Comparison of ENCODE assay signal across 8 mouse cellular contexts in the genomic region with DNA sequence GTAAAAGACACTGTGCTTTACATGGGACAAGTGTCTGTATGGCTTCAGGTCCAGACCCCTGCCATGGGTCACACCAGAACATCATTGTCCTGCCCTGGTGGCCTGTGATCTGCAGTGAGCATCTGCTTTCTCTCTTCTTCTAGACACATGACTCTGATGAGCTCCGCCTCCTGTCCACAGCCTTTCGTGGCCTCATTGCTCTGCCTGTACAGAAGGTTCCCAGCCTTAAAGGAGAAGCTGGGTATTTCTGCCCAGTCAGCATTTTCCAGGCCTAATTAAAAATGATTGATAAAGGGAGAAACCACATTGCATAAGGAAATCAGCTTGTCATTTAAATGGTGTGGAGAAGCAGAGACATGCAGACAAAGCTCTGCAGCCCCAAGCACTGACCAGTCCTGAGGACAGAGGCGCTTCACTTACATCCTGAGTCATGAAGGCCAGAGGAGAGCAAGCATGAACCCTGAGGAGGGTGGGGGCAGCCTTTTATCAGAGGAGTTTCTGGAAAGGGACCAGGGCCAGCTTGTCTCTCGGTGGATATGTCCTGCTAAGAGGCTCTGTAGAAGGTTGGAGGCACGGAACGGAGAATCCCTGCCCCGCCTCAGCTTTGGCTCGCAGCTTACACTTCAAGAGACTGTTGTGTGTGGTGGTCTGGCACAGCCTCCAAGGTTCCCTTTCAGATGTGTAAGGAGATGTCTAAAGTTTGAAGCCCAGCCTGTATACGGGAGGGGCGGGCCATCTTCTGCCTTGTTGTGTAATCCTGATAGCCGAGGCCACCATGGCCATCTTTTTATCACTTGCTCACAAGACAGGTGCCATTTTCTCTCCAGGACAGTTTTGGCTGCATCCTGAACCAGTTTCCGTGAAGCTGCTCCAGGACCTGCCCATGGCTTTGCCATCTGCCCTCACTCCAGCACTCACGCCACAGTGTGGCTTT.
DNase-seq lines count a peak whose midpoint lies in the region; ATAC-seq and TF ChIP-seq lines count a peak whose summit lies in the region.

No protein-coding gene starts in this region.

- no peaks in the 10 kb centered on the region for H3K9me3 ChIP-seq in lung, embryonic 14.5 days (ENCODE audit: low read depth, low read length)
- no peaks in the 10 kb centered on the region for H3K9me3 ChIP-seq in forebrain, embryonic 16.5 days (ENCODE audit: control insufficient read depth, low read length)
- no peaks in the 10 kb centered on the region for H3K9me3 ChIP-seq in liver, embryonic 14.5 days (ENCODE audit: control insufficient read depth, low read length)
- H3K9me3 ChIP-seq in stomach, embryonic 16.5 days (replicated peaks; ENCODE audit: control insufficient read depth, low read length): no peaks in the 10 kb centered on the region

- TF ChIP-seq EP300 in liver, embryonic 14.5 days (IDR thresholded peaks at IDR 0.05; ENCODE audit: low read depth): no peak

- H3K27me3 ChIP-seq in lung, embryonic 14.5 days (ENCODE audit: insufficient read depth, low read length): no peaks in the 10 kb centered on the region
- no peaks in the 10 kb centered on the region for H3K27me3 ChIP-seq in forebrain, embryonic 16.5 days (replicated peaks; ENCODE audit: control insufficient read depth, insufficient read depth, low read length)
- no peaks in the 10 kb centered on the region for H3K27me3 ChIP-seq in liver, embryonic 14.5 days (ENCODE audit: control insufficient read depth, insufficient read depth, low read length)
- H3K27me3 ChIP-seq in stomach, embryonic 16.5 days (ENCODE audit: control insufficient read depth, insufficient read depth, low read length): no peaks in the 10 kb centered on the region

- H3K4me1 ChIP-seq in lung, embryonic 14.5 days (ENCODE audit: insufficient read depth): peaks cover 8% of the 10 kb centered on the region; the same call in 1 of the 2 replicates
- H3K4me1 ChIP-seq in lung, adult 2 months (ENCODE audit: control insufficient read depth, insufficient read depth, low read length): peaks cover 9% of the 10 kb centered on the region
- H3K4me1 ChIP-seq in forebrain, embryonic 16.5 days (replicated peaks; ENCODE audit: control insufficient read depth, insufficient read depth, low read length): peaks cover 49% of the 10 kb centered on the region
- peaks cover 13 to 33% of the 10 kb centered on the region in 2 experiments for H3K4me1 ChIP-seq in liver, embryonic 14.5 days (replicated peaks; ENCODE audit: control insufficient read depth in 2 of 2, insufficient read depth in 2 of 2, low read length in 1 of 2)
- peaks cover 25% of the 10 kb centered on the region for H3K4me1 ChIP-seq in stomach, embryonic 16.5 days (ENCODE audit: control insufficient read depth, insufficient read depth, low read length)

- no peak overlapping the region for H3K4me3 ChIP-seq in lung, embryonic 14.5 days (ENCODE audit: low read depth, low read length)
- no peak overlapping the region for H3K4me3 ChIP-seq in lung, adult 2 months (replicated peaks; ENCODE audit: extremely low read depth, low read depth, low read length)
- no peak overlapping the region for H3K4me3 ChIP-seq in forebrain, embryonic 16.5 days (replicated peaks; ENCODE audit: low read length)
- no peak overlapping the region for H3K4me3 ChIP-seq in liver, embryonic 14.5 days (ENCODE audit: insufficient read depth in 1 of 2, low read depth in 2 of 2, low read length in 2 of 2)
- H3K4me3 ChIP-seq in stomach, embryonic 16.5 days (replicated peaks; ENCODE audit: low read length): no peak overlapping the region

- 44% methylated on average over 13 of the region's 13 CpGs for WGBS in lung, embryonic 14.5 days
- WGBS in lung, adult 2 months: 68% methylated on average over 13 of the region's 13 CpGs
- WGBS in forebrain, embryonic 16.5 days: 57% methylated on average over 13 of the region's 13 CpGs
- WGBS in liver, embryonic 14.5 days (ENCODE audit: insufficient replicate concordance): 30% methylated on average over 13 of the region's 13 CpGs
- WGBS in stomach, embryonic 16.5 days: 57% methylated on average over 13 of the region's 13 CpGs

- no peak for TF ChIP-seq CTCF in lung, embryonic 14.5 days (IDR thresholded peaks at IDR 0.05; ENCODE audit: low read depth)
- TF ChIP-seq CTCF in lung, adult 2 months (IDR thresholded peaks at IDR 0.05; ENCODE audit: insufficient read depth, low read length): no peak
- TF ChIP-seq CTCF in liver, embryonic 14.5 days (IDR thresholded peaks at IDR 0.05; ENCODE audit: low read depth): no peak

- TF ChIP-seq POLR2A in lung, adult 2 months (IDR thresholded peaks at IDR 0.05; ENCODE audit: borderline replicate concordance, extremely low read depth, low read depth, low read length): no peak

- no peaks in the 10 kb centered on the region for H3K36me3 ChIP-seq in lung, embryonic 14.5 days (ENCODE audit: insufficient read depth)
- no peaks in the 10 kb centered on the region for H3K36me3 ChIP-seq in forebrain, embryonic 16.5 days (ENCODE audit: control insufficient read depth, insufficient read depth)
- H3K36me3 ChIP-seq in liver, embryonic 14.5 days (replicated peaks; ENCODE audit: control insufficient read depth, insufficient read depth, low read depth): no peaks in the 10 kb centered on the region
- no peaks in the 10 kb centered on the region for H3K36me3 ChIP-seq in stomach, embryonic 16.5 days (ENCODE audit: control insufficient read depth, insufficient read depth, low read length)

- DNase-seq in lung, embryonic 14.5 days: peak; percentile 66
- DNase-seq in lung, adult 2 months: no peak
- DNase-seq in c-Kit-positive CD71-positive TER-119-positive erythroid progenitor cells, embryonic 14.5 days (ENCODE audit: low spot score): peak; percentile 28
- DNase-seq in liver, embryonic 14.5 days (ENCODE audit: low read depth in 3 of 3, low spot score in 3 of 3): no peak
- no peak for DNase-seq in yolk sac, embryonic 10.5 days (ENCODE audit: low spot score)
- DNase-seq in layer of hippocampus, postnatal 10 days (ENCODE audit: low spot score in 2 of 2): no peak

- peak overlapping the region; percentile 26; the same call in 1 of the 2 replicates for H3K27ac ChIP-seq in lung, embryonic 14.5 days (ENCODE audit: low read depth)
- H3K27ac ChIP-seq in forebrain, embryonic 16.5 days (ENCODE audit: low read length): peak overlapping the region; percentile 51; the same call in 1 of the 2 replicates
- H3K27ac ChIP-seq in liver, embryonic 14.5 days: no peak overlapping the region
- no peak overlapping the region for H3K27ac ChIP-seq in stomach, embryonic 16.5 days (ENCODE audit: low read length)

- 0 out of 2 replicates have a peak overlapping the region, but pooled peaks have one; percentile 4 for H3K4me2 ChIP-seq in lung, embryonic 14.5 days
- no peak overlapping the region for H3K4me2 ChIP-seq in forebrain, embryonic 16.5 days (ENCODE audit: low read length)
- peak overlapping the region; percentile 42 for H3K4me2 ChIP-seq in liver, embryonic 14.5 days (ENCODE audit: low read depth)
- H3K4me2 ChIP-seq in stomach, embryonic 16.5 days (ENCODE audit: low read depth, low read length): no peak overlapping the region

- H3K9ac ChIP-seq in lung, embryonic 14.5 days: no peak overlapping the region
- no peak overlapping the region for H3K9ac ChIP-seq in forebrain, embryonic 16.5 days (replicated peaks; ENCODE audit: low read depth, low read length)
- H3K9ac ChIP-seq in liver, embryonic 14.5 days (replicated peaks): no peak overlapping the region
- H3K9ac ChIP-seq in stomach, embryonic 16.5 days (ENCODE audit: low read length): no peak overlapping the region

- ATAC-seq in lung, embryonic 14.5 days (ENCODE audit: insufficient read depth): peak; percentile 71
- peak; percentile 16; the same call in 1 of the 2 replicates for ATAC-seq in forebrain, embryonic 16.5 days
- ATAC-seq in liver, embryonic 14.5 days (ENCODE audit: insufficient read depth): peak; percentile 70
- peak; percentile 52; the same call in 1 of the 2 replicates for ATAC-seq in stomach, embryonic 16.5 days (ENCODE audit: insufficient read depth, low FRiP score)

Comparison
In these comparisons a context has a peak if more than half of its experiments do, and no peak if none do; other contexts are left out.
1. DNase-seq: peak in lung, embryonic 14.5 days (single experiment) and c-Kit-positive CD71-positive TER-119-positive erythroid progenitor cells, embryonic 14.5 days (single experiment); none in lung, adult 2 months (single experiment), liver, embryonic 14.5 days (0 of 3), yolk sac, embryonic 10.5 days (single experiment) and layer of hippocampus, postnatal 10 days (0 of 2).
2. ATAC-seq: peak in every context shown above with its lines; median percentile 71 in lung, embryonic 14.5 days; 70 in liver, embryonic 14.5 days; 52 in stomach, embryonic 16.5 days; 16 in forebrain, embryonic 16.5 days.
3. H3K27ac ChIP-seq: peak in lung, embryonic 14.5 days (single experiment) and forebrain, embryonic 16.5 days (single experiment); none in liver, embryonic 14.5 days (single experiment) and stomach, embryonic 16.5 days (single experiment).
4. H3K4me2 ChIP-seq: peak in lung, embryonic 14.5 days (single experiment) and liver, embryonic 14.5 days (single experiment); none in forebrain, embryonic 16.5 days (single experiment) and stomach, embryonic 16.5 days (single experiment).